In the genomic region with DNA sequence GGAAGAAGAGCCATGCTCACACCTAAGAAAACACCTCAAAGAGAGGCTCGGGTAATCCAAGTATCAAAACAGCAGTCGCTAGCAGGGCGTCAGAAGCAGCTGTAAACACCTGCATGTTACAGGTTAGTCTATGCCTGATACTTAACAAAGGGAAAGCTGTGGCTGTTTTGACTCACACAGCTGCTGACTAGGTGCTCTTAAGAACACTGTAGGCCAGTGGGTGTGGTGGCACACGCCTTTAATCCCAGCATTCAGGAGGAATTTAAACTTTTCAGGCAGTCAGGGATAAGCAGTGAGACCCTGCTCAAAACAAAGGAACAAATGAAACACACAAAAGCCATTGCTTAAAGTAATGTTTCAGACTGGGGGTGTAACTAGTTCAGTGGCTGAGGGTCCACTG, we compare ENCODE assay signal across 35 mouse cellular contexts. TPM values are rescaled to one million over a fixed set of nuclear protein-coding genes. Genes with fewer than 3 reads are reported as not detected.
"Had no signal": no experiment of that assay in that cellular context is flagged by ENCODE, and none has a peak within 500 bp of the region (broad histone marks: within the 10 kb centered on the region; RNA-seq: fewer than 3 reads in every experiment).

No protein-coding gene starts in this region.

- H3K9ac ChIP-seq: heart, embryonic 12.5 days; hindbrain, embryonic 12.5 days; hindbrain, embryonic 14.5 days; intestine, embryonic 15.5 days; kidney, embryonic 15.5 days; limb, embryonic 12.5 days; liver, embryonic 13.5 days had no signal

- DNase-seq: gastrocnemius, postnatal 14 days; gastrocnemius, postnatal 36 days; heart, adult 18-20 months; heart, postnatal 10 days; heart, postnatal 4 days; kidney, adult 18-20 months; kidney, adult 8-10 months; kidney, postnatal 25 days; kidney, postnatal 4 days; liver; liver, embryonic 13.5 days had no signal

- H3K4me3 ChIP-seq: heart, embryonic 10.5 days; heart, embryonic 12.5 days; hindbrain, embryonic 10.5 days; hindbrain, embryonic 12.5 days; intestine, embryonic 15.5 days; kidney, embryonic 15.5 days; layer of hippocampus, adult 2 months; left cerebral cortex, adult 2 months; limb, embryonic 10.5 days; limb, embryonic 12.5 days; liver, embryonic 13.5 days had no signal

- ATAC-seq: hindbrain, embryonic 16.5 days; inflammation-experienced regulatory T-cells, adult 6 months; intestine, embryonic 15.5 days; intestine, postnatal 0 days had no signal

- H3K27me3 ChIP-seq: heart, embryonic 12.5 days; hindbrain, embryonic 12.5 days; intestine, embryonic 15.5 days; kidney, embryonic 15.5 days; limb, embryonic 12.5 days; liver, embryonic 13.5 days had no signal

- H3K4me2 ChIP-seq: heart, embryonic 12.5 days; hindbrain, embryonic 12.5 days; hindbrain, embryonic 14.5 days; intestine, embryonic 15.5 days; kidney, embryonic 15.5 days; limb, embryonic 12.5 days; liver, embryonic 11.5 days; liver, embryonic 13.5 days had no signal

- H3K4me1 ChIP-seq: liver, embryonic 13.5 days had no signal

- H3K36me3 ChIP-seq: heart, embryonic 10.5 days; heart, embryonic 12.5 days; hindbrain, embryonic 10.5 days; hindbrain, embryonic 12.5 days; intestine, embryonic 15.5 days; kidney, embryonic 15.5 days; limb, embryonic 10.5 days; limb, embryonic 12.5 days; liver, embryonic 13.5 days had no signal

- H3K27ac ChIP-seq: hindbrain, embryonic 10.5 days; hindbrain, embryonic 12.5 days; hindbrain, embryonic 14.5 days; intestine, embryonic 15.5 days; layer of hippocampus, adult 2 months; left cerebral cortex, adult 2 months; limb, embryonic 10.5 days; limb, embryonic 12.5 days; liver, embryonic 13.5 days had no signal

- H3K9me3 ChIP-seq: heart, embryonic 10.5 days; heart, embryonic 12.5 days; hindbrain, embryonic 10.5 days; hindbrain, embryonic 12.5 days; intestine, embryonic 15.5 days; kidney, embryonic 15.5 days; limb, embryonic 10.5 days; limb, embryonic 12.5 days; liver, embryonic 13.5 days had no signal

RNA-seq across cellular contexts. Expression of gene Tmem213, which starts 25.9 kb away (rescaled TPM):
- total RNA-seq: gastrocnemius, adult 18-20 months; gastrocnemius, adult 8-10 months; gastrocnemius, postnatal 14 days; gastrocnemius, postnatal 36 days; heart, adult 18-20 months; heart, adult 8-10 months; heart, postnatal 10 days; heart, postnatal 25 days; heart, postnatal 4 days; layer of hippocampus, adult 2 months; layer of hippocampus, postnatal 10 days; layer of hippocampus, postnatal 25 days; left cerebral cortex, adult 2 months; left cerebral cortex, postnatal 14 days; left cerebral cortex, postnatal 36 days had no signal
- polyA plus RNA-seq: heart, embryonic 10.5 days; heart, embryonic 12.5 days; heart, embryonic 14.5 days; hindbrain, embryonic 10.5 days; hindbrain, embryonic 12.5 days; hindbrain, embryonic 14.5 days; hindbrain, embryonic 16.5 days; inflammation-experienced regulatory T-cells, adult 6 months; intestine, embryonic 15.5 days; intestine, postnatal 0 days; limb, embryonic 10.5 days; liver, embryonic 11.5 days; liver, embryonic 13.5 days had no signal

RNA-seq across cellular contexts. Expression of gene Svopl, which starts 36.4 kb away (rescaled TPM):
- total RNA-seq: gastrocnemius, adult 18-20 months; left cerebral cortex, postnatal 36 days had no signal
- polyA plus RNA-seq: liver, embryonic 13.5 days had no signal

RNA-seq across cellular contexts. Expression of gene Atp6v0a4, which starts 41.2 kb away (rescaled TPM):
- polyA plus RNA-seq: heart, embryonic 10.5 days; hindbrain, embryonic 10.5 days; inflammation-experienced regulatory T-cells, adult 6 months; limb, embryonic 10.5 days; limb, embryonic 12.5 days had no signal
